Mouse (Mus musculus) thymus, postnatal 10 days (tissue): ENCODE results near the gene Calhm4.
"Not testable (repeated sequence)": the region's sequence is repeated elsewhere in the genome, so short reads cannot be mapped to it uniquely, and the experiment has no call there.

ENCODE experiments used
- DNase-seq, 2 experiments: peaks; one replicate each; pipeline ENCODE4 v3.0.0; 2021; ENCODE audit warnings: low spot score in 2 of 2

Calhm4 gene

DNA sequence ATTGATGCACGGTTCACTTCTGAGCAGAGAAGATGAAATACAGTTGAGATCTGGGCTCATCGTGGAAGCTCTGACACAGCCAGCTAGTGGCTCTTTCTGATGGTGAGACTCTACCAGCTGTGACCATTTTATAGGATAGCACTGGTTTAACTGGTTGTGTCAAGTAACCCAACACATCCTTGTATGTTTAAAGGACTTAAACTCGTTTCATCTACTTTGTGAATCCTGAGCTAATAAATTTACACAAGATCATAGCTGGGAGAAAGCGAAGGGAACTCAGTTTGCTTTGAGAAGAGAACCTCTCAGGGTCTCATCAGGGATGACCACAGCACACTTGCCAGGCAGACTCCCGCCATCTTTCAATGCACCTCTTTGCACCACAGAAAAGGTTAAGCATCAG lies at the start of gene Calhm4:
Gene Calhm4 (minus strand): TSS at position 101 of the 400 bp plus-strand sequence.
- no peak for DNase-seq

DNA sequence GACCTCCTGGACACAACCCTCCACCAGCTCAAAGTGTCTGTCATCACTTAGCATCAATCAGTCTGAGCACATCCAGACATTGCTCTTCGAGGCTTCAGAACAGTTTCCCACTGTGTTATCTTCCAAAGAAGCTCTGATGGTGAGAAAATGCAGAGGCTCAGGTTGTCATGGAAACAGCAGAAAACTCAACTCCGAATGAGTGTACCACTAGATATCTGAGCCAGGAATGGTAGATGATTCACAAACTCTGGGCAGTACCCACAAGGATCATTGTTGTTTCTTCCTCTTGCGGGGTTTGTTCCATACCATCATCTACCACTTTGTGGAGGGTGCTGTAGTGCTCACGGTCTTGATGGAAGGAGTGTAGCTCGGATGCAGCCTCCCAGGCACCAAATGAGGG lies 47.8 kb upstream of the Calhm4 start:
- no peak for DNase-seq

GRCm38 (mm10) chr10:34090481-34090880 lies 46.4 kb upstream of the Calhm4 start:
- DNase-seq, result no peak

- DNase-seq, result no peak
Observed at GRCm38 (mm10) chr10:34089517-34089916, 45.4 kb upstream of the Calhm4 start.

DNA sequence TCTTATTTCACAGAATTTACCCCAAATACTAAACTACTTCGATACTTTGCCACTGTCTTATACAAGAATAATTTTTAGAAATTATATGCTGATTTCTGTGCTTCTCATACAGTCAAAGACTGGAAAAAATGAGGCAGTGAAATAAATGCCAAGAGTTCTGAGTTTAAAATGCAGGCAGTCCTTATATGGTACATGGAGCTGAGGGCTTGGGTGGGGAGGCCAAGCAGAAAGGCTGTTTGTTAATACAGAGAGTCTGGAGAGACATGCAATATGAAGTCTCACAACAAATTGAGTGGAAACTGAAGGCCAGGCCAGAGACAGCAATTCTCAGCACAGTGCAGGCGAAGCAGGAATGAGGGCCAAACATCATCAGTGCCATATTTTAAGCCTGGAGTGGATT lies 44.4 kb upstream of the Calhm4 start:
- DNase-seq, result no peak

GRCm38 (mm10) chr10:34086514-34086913 lies 42.4 kb upstream of the Calhm4 start:
- no peak for DNase-seq

DNA sequence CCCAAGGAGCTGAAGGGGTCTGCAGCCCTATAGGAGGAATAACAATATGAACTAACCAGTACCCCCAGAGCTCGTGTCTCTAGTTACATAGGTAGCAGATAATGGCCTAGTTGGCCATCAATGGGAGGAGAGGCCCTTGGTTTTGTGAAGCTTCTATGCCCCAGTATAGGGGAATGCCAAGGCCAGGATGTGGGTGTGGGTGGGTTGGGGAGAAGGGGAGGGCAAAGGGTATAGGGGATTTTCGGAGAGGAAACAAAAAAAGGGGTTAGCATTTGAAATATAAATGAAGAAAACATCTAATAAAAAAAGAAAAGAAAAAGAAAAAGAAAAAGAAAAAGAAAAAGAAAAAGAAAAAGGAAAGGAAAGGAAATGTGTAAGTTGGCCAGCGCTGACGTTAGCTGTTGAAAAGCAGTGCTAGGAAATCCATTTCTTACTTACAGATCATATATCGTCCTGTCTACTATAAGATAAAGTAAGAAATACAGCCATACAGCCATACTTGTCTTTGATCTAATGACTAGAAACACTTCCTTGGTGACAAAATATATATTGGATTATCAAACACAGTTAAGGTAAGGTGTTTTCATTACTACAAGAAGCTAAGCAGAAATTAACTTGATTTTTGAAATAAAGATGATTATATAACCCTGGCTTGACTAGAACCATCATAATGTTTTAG lies 30.6 kb upstream of the Calhm4 start:
- DNase-seq, result no peak

DNA sequence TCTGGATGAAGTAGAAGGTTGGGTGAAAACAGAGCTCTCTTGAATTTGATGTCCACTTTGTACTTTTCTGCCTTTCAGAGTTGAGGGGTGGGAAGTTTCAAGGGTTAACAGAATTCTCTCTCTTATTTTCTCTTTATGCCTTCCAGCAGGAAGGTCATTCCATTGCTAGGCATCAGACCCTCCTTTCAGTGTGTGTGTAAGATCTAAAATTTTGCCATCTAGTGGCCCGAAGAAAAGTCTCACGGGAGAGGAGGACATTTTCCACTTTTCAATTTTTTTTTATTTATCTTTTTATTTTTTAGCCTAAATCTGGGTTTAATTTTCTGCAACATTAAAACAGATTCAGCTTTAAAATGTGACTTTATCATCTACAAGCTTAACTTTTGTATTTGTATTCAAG lies 27.5 kb upstream of the Calhm4 start:
- no peak for DNase-seq

DNA sequence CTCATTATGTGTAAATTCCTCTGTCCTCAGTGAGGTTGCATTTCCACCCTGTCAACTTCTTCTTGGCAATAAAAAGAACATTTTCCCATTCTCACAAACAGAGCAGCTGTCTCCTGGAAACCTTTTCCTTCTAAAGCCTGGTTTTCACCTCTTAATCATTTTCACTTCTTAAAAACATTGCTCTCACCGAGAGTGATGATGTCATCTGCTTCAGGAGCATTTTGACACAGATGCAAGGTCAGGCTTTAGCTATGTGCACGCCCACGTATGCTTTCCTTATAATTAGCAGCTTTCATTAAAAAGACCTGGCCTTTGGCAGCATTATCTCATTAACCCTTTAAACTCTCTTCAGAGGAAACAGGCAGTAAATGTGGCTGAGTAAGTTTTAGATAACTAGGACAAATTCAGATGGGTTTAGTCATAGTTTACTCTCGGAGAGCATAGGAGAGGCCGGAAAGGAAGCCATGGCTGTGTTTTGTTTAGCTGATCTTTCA lies 26.9 kb upstream of the Calhm4 start:
- no peak for DNase-seq

GRCm38 (mm10) chr10:34069606-34070005 lies 25.5 kb upstream of the Calhm4 start:
- DNase-seq, result no peak

GRCm38 (mm10) chr10:34066591-34066990 lies 22.5 kb upstream of the Calhm4 start:
- no peak for DNase-seq

- DNase-seq, result no peak
Observed at GRCm38 (mm10) chr10:34053987-34054386, 9.9 kb upstream of the Calhm4 start.

GRCm38 (mm10) chr10:34037401-34037800 lies 6.7 kb downstream of the Calhm4 start, which contains the start of gene Trappc3l:
Gene Trappc3l (plus strand): TSS chr10:34037597.
- DNase-seq, result no peak

DNA sequence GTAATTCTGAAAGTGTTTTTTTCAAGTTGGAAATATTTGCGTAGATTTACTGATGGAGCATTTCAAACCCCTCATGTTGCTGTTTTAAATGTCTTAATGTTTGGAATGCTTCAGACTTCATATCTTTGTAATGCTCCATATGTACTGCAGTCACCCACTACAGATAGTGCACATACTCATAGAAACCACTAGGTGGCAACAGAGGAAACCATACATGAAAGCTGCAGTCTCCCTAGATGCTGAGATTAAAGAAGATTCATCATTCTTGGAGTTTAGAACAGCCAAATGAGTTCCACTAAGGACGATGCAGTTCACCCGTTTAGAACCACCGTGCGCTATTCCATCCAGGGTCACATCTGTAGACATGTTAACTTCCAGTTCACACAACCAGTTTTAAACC lies 7.5 kb downstream of the Calhm4 start:
- DNase-seq, result peak in 1 of 2 experiments; percentile 9

DNA sequence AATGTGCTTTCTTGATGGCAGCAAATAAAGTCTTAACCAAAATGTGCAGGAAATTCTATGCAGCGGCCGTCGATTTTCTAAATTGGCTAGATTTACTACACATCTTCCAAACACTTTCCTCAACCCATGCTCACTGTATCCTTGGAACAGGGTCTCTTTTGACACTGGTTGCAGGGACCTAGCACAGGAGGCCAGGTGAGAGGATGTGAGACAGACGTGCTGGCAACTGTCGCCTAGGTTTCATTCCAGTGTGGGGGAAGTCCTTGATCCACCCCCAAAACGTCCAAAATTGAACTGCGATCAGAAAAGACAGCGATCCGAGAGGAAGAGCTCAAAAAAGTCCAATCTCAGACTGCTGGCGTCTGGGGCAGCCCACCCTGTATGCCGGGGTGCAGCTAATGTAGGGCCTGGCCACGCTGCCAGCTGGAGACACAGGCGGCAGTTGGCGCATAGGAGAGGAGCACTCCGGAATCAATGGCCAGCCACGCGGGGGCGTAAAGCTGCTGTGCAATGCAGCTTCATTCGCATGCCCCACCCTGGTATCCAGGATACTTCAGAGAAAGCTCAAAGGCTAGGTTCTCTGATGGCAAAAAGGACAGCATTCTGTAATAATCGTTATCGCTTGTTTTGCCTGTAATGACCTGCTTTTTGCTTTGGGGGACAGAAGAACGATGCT lies 10.3 kb downstream of the Calhm4 start:
- DNase-seq, result peak; percentile 45 to 75

GRCm38 (mm10) chr10:34030322-34030721 lies 13.8 kb downstream of the Calhm4 start:
- DNase-seq, result no peak

DNA sequence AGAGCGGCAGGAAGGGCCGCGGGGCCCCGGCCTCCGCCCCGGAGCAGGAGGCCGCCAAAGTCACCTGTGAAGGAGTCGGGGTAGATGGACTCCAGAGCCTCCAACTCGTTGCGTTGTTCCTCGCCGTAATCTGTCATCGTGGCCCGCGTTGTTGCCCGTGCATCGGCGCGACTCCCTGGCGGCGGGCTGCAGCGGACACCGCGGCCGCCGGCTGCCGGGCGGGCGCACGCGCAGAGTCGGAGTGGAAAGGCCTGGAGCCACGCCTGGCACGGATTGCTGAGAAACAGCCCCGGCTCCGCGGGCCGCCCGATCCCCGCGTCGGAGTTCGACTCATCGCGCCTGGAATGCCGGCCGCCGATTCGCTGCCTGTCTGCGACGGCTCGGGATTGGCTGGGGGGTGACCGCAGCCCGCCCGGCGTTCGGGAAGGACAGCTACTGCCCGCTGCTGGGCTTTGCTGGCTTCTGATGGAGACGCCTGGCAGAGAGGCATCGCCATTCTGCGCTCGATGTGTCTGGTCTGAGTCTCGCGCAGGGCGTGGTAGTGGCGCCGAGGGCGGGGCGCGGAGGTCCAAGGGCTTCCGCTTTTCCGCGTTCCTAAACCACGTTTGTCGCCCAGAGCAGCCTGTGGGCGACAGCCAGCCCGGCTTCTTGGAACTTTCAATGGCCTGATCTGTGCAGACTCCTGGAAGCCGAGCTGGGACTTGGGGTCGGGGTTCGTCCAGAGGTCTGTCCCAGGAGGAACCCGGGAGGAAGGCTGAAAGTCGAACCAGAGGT lies 24.6 kb downstream of the Calhm4 start, which contains the start of gene Rwdd1:
Gene Rwdd1 (minus strand): TSS at position 323 of the 774 bp plus-strand sequence.
- DNase-seq, result peak; percentile 94 to 96

GRCm38 (mm10) chr10:34018746-34019301 lies 25.3 kb downstream of the Calhm4 start:
- DNase-seq, result peak in 1 of 2 experiments; percentile 16

DNA sequence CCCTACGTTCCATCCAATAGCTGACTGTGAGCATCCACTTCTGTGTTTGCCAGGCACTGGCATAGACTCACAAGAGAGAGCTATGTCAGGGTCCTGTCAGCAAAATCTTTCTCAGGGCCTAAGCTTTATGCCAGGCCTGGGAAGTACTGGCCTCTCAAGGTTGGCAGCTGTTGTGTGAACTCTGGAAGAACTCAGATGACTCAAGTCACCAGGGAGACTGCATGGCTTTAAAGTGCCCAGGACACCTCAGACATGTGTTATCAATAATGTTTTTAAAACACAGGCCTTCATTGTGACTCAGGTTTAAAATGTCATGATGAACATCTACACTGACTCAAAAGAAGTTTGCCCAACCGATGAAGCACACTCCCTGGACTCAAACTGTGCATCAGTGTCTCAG lies 30.9 kb downstream of the Calhm4 start:
- no peak for DNase-seq

DNA sequence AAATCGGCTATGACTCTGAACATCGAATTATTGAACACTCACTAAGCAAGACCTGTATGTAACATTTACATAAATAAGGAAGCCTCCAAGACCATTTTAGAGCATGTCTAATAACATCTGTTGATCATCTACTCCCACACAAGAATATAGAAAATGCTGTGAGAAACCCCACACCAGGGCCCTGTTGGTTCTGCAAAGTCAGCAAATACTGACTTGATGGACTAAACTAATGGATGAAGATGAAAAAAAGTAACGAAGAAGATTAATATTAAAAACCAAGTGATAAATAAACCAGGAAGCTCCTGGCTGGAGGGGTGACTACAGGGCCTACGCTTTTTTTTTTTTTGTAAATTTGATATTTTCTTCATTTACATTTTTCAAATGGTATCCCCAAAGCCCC lies 31.5 kb downstream of the Calhm4 start:
- DNase-seq, result no peak

DNA sequence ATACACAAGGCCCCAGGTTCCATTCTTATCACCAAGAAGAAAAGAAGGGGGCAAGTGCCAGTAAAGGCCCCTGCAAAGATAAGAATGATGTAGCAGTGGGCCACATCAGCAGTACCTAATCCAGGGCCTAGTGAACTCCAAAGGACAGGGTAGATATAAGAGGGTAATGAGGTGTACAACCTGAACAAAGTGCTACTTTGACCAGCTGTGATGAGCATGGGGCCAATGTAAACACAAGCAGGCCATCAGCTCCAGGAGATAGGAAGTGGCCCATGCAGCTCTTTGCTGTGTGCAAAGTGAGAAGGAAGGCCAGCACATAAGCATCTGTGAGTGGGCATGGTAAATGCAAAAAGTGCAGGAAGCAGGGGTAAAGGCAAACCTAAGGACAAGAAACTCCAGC lies 45.7 kb downstream of the Calhm4 start:
- DNase-seq, result no peak

GRCm38 (mm10) chr10:33996686-33997085 lies 47.4 kb downstream of the Calhm4 start:
- not testable (repeated sequence) for DNase-seq
